Mouse (Mus musculus): ENCODE data around the gene Cpeb3. TPM values are rescaled to one million over a fixed set of nuclear protein-coding genes. Genes with fewer than 3 reads are reported as not detected.
"Not testable (repeated sequence)": the region's sequence is repeated elsewhere in the genome, so short reads cannot be mapped to it uniquely, and the experiment has no call there.

Gene Cpeb3
- polyA plus RNA-seq, 1 experiment from 2014 or later: 7.9 TPM

GRCm38 (mm10) chr19:37205155-37205554 lies 3.2 kb downstream of the Cpeb3 start:
- Histone ChIP-seq H3K4me2 (peak overlapping the region; percentile 82), H3K4me1 (peaks cover 25% of the 10 kb centered on the region)
- H3K9ac ChIP-seq; H3K4me3 ChIP-seq; H3K27me3 ChIP-seq (replicated peaks); H3K27ac ChIP-seq (replicated peaks); ATAC-seq (ENCODE audit: extremely low read depth, insufficient number of reproducible peaks, low FRiP score, low TSS enrichment); H3K36me3 ChIP-seq; H3K9me3 ChIP-seq: not testable (repeated sequence)

DNA sequence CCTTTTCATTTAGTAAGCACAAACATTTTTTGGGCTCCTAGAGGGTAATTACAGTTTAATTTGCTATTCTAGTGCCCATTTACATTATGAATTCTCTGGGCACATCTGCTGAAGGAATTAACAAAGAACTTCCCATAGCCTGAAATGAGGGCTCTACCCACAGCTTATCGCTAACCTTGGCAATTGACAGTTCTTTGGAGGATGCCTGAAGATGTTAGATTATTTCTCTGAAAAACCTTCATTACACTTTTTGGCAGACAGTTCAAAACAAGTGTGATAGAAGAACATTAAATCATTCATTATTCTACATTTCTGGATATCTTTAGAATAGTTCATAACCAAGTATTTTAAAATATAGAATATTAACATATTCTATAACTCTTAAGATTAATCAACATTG lies 5.0 kb downstream of the Cpeb3 start:
- ATAC-seq (ENCODE audit: extremely low read depth, insufficient number of reproducible peaks, low FRiP score, low TSS enrichment): no peak
- WGBS: 90% methylated on average over 1 of the region's 1 CpGs
- H3K36me3 ChIP-seq: no peaks in the 10 kb centered on the region
- no peak overlapping the region for H3K4me3 ChIP-seq
- peaks cover 20% of the 10 kb centered on the region for H3K4me1 ChIP-seq
- no peak overlapping the region for H3K27ac ChIP-seq (replicated peaks)
- no peaks in the 10 kb centered on the region for H3K27me3 ChIP-seq (replicated peaks)
- H3K9me3 ChIP-seq: no peaks in the 10 kb centered on the region
- H3K9ac ChIP-seq: no peak overlapping the region
- no peak overlapping the region for H3K4me2 ChIP-seq

DNA sequence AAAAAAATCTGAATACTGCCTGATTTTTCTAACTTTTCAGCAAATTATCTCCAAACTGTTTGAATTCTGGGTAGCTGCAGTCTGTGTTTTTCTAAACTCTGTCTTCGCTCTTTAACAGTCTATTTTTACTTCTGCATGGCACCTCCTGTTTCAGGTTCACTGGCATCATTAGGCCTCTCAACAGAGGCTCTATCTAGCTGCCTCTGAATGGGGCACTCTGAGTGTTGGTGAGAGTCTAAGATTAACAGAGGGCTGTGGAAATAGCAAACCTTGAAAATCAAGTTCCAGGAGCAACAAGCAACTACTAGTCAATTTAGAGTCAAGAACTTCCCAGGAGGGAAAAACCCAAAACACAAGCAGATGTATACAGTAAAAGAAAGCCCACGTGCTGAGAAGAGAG lies 8.5 kb downstream of the Cpeb3 start:
- H3K4me3 ChIP-seq: no peak overlapping the region
- no peaks in the 10 kb centered on the region for H3K36me3 ChIP-seq
- ATAC-seq (ENCODE audit: extremely low read depth, insufficient number of reproducible peaks, low FRiP score, low TSS enrichment): no peak
- H3K9ac ChIP-seq: no peak overlapping the region; the same call in 1 of the 2 replicates
- H3K27ac ChIP-seq (replicated peaks): peak overlapping the region; percentile 63
- no peaks in the 10 kb centered on the region for H3K27me3 ChIP-seq (replicated peaks)
- 50% methylated on average over 2 of the region's 2 CpGs for WGBS
- no peaks in the 10 kb centered on the region for H3K9me3 ChIP-seq
- peaks cover 11% of the 10 kb centered on the region for H3K4me1 ChIP-seq
- 0 out of 2 replicates have a peak overlapping the region, but pooled peaks have one; percentile 4 for H3K4me2 ChIP-seq

DNA sequence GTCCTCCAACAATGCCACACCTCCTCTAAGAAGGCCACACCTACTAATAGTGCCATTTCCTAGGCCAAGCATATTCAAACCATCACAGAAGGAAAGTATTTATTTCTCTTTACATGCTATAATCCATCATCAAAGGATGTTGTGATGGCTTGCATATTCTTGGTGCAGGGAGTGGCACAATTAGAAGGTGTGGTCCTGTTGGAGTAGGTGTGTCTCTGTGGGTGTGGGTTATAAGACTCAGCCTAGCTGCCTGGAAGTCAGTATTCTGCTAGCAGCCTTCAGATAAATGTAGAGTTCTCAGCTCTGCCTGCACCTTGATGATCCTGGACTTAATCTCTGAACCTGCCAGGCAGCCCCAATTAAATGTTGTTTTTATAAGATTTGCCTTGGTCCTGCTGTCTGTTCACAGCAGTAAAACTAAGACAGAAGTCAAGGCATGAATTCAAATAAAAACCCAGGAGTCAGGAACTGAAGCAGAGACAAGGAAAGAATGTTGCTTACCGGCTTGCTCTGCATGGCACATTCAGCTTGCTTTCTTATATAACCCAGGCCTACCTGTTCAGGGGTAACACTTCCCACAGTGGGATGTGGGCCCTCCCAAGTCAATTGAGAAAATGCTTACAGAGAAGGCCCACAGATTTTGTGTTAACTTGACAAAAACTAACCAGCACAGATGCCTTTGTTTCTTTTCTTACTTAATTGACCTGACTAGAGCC lies 10.1 kb downstream of the Cpeb3 start:
- H3K27me3 ChIP-seq (replicated peaks): no peaks in the 10 kb centered on the region
- H3K9ac ChIP-seq: no peak overlapping the region
- WGBS: 72% methylated on average over 1 of the region's 1 CpGs
- no peak overlapping the region for H3K27ac ChIP-seq (replicated peaks)
- H3K4me2 ChIP-seq: no peak overlapping the region
- H3K9me3 ChIP-seq: no peaks in the 10 kb centered on the region
- H3K36me3 ChIP-seq: no peaks in the 10 kb centered on the region
- peaks cover 11% of the 10 kb centered on the region for H3K4me1 ChIP-seq
- H3K4me3 ChIP-seq: no peak overlapping the region
- ATAC-seq (ENCODE audit: extremely low read depth, insufficient number of reproducible peaks, low FRiP score, low TSS enrichment): no peak

DNA sequence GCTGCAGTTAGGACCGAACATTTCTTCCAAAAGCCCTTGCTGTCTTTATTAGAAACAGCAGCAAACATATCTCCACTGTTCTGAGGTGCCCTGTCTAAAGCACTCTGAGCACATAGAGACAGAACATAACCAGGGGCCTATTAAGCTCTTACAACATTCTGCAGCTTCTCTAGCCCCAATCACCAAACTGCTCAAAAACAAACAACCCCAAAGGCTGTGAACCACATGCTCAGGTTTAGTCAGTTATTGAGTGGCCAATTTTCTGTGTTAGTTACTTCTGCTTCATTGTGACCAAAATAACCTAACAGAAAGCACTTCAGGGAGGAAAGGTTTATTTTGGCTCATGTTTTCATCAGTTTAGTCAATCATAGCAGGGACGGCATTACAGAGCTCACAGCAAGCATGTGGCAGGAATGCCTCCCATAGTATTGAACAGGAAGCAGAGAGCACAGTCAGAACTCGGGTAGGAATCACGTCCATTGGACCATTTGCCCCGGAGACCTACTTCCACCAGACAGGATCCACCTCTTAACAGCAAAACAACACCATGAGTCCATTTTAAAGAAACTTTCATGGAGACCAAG lies 15.8 kb downstream of the Cpeb3 start:
- 53% methylated on average over 5 of the region's 5 CpGs for WGBS

GRCm38 (mm10) chr19:37188366-37188948 lies 19.9 kb downstream of the Cpeb3 start:
- WGBS: 45% methylated on average over 4 of the region's 4 CpGs
- Histone ChIP-seq H3K4me1 (peaks cover 17% of the 10 kb centered on the region), H3K4me3 (no peak overlapping the region)

More for the DNA sequence above, 15.8 kb downstream of the Cpeb3 start:
- no peaks in the 10 kb centered on the region for H3K27me3 ChIP-seq (replicated peaks)
- peaks cover 17% of the 10 kb centered on the region for H3K4me1 ChIP-seq
- H3K9ac ChIP-seq: peak overlapping the region; percentile 37; the same call in 1 of the 2 replicates
- H3K4me2 ChIP-seq: no peak overlapping the region
- H3K27ac ChIP-seq (replicated peaks): peak overlapping the region; percentile 50; the same call in 1 of the 2 replicates
- H3K36me3 ChIP-seq: no peaks in the 10 kb centered on the region
- no peak for ATAC-seq (ENCODE audit: extremely low read depth, insufficient number of reproducible peaks, low FRiP score, low TSS enrichment)
- no peak overlapping the region for H3K4me3 ChIP-seq
- H3K9me3 ChIP-seq: no peaks in the 10 kb centered on the region

DNA sequence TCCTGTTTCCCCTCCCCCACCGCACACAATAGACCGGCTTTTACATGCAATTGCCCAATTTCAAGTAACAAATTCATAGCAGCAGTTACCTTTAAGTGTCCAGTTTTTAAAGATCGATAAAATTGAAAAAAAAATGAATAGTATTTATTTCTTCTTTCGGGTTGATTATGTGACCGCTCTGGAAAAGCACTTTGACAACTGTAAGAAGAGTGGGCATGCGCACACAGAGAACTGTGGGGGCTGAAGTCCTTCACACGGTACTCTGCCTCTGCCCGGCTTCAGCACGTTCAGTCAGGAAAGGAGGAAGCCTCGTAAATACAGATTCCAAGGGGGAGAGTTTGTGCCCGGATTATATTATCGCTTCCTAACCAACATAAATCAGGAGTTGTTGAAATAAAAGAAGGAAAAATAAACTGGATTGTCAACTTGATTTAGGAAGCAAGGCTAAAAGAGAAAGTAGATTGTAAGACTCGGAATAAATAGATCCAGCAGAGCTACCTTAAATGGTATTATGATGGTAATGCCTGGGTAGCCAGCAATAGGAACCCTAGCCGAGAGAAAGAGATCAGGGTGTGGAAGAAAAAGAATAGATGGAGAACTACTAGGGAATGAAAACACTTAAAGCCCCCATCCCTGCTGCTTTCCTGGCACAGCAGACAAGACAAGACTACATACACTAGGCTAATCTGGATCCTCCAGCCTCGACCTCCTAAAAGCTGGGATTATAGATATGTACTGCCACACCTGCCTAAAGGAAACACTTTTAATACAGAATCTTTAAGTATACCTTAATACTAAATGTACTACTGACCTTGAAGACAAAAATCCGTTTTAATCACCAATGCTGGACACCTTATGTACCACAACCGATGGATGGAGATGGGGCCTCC lies 30.3 kb downstream of the Cpeb3 start:
- Histone ChIP-seq H3K9me3 (no peaks in the 10 kb centered on the region), H3K27me3 (replicated peaks) (peaks cover 8% of the 10 kb centered on the region), H3K4me1 (peaks cover 17% of the 10 kb centered on the region), H3K9ac (peak overlapping the region; percentile 71), H3K36me3 (no peaks in the 10 kb centered on the region), H3K27ac (replicated peaks) (peak overlapping the region; percentile 52), H3K4me3 (peak overlapping the region; percentile 55), H3K4me2 (peak overlapping the region; percentile 67)
- WGBS: 13% methylated on average over 17 of the region's 17 CpGs
- no peak for ATAC-seq (ENCODE audit: extremely low read depth, insufficient number of reproducible peaks, low FRiP score, low TSS enrichment)

More at GRCm38 (mm10) chr19:37188366-37188948, 19.9 kb downstream of the Cpeb3 start:
- Histone ChIP-seq H3K27me3 (replicated peaks) (no peaks in the 10 kb centered on the region), H3K4me2 (no peak overlapping the region), H3K36me3 (no peaks in the 10 kb centered on the region), H3K9me3 (no peaks in the 10 kb centered on the region), H3K9ac (no peak overlapping the region), H3K27ac (replicated peaks) (no peak overlapping the region)
- ATAC-seq (ENCODE audit: extremely low read depth, insufficient number of reproducible peaks, low FRiP score, low TSS enrichment): no peak

- no peak for ATAC-seq (ENCODE audit: extremely low read depth, insufficient number of reproducible peaks, low FRiP score, low TSS enrichment)
- WGBS: 25% methylated on average over 4 of the region's 4 CpGs
- Histone ChIP-seq H3K27ac (replicated peaks) (peak overlapping the region; percentile 96), H3K4me1 (peaks cover 20% of the 10 kb centered on the region), H3K4me3 (peak overlapping the region; percentile 83), H3K9ac (peak overlapping the region; percentile 72), H3K36me3 (no peaks in the 10 kb centered on the region), H3K9me3 (no peaks in the 10 kb centered on the region), H3K4me2 (peak overlapping the region; percentile 97), H3K27me3 (replicated peaks) (peaks cover 14% of the 10 kb centered on the region)
These were observed 31.4 kb downstream of the Cpeb3 start for GRCm38 (mm10) chr19:37176879-37177462.

- Histone ChIP-seq H3K36me3 (no peaks in the 10 kb centered on the region; the same call in 1 of the 2 replicates), H3K4me2 (peak overlapping the region; percentile 97), H3K9me3 (no peaks in the 10 kb centered on the region), H3K4me1 (peaks cover 25% of the 10 kb centered on the region), H3K9ac (peak overlapping the region; percentile 96), H3K27ac (replicated peaks) (peak overlapping the region; percentile 96), H3K4me3 (peak overlapping the region; percentile 83), H3K27me3 (replicated peaks) (peaks cover 14% of the 10 kb centered on the region)
- ATAC-seq (ENCODE audit: extremely low read depth, insufficient number of reproducible peaks, low FRiP score, low TSS enrichment): no peak
- WGBS: 6% methylated on average over 6 of the region's 6 CpGs
These were observed 32.5 kb downstream of the Cpeb3 start for GRCm38 (mm10) chr19:37175919-37176318.

DNA sequence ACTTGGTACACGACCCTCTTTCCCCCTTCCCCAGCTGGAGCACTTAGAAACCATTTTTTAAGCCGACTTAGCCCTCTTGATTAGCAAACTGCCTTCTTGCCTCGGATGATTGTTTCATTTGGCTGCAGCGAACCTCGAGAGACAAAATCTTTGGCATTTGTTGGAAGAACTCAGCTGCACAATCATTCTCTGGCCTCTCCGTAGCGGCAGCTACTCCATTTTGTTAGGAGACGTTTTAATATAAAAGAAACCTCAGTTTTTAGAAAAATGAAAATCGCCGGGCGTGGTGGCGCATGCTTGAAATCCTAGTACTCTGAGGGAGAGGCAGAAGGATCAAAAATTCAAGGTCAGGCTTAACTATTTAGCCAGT lies 33.0 kb downstream of the Cpeb3 start:
- Histone ChIP-seq H3K27ac (replicated peaks) (peak overlapping the region; percentile 96), H3K4me2 (peak overlapping the region; percentile 97), H3K27me3 (replicated peaks) (peaks cover 14% of the 10 kb centered on the region), H3K4me3 (peak overlapping the region; percentile 83), H3K9ac (peak overlapping the region; percentile 96), H3K4me1 (peaks cover 25% of the 10 kb centered on the region), H3K36me3 (peaks cover 5% of the 10 kb centered on the region), H3K9me3 (no peaks in the 10 kb centered on the region)
- under 1% methylated on average over 12 of the region's 12 CpGs for WGBS
- ATAC-seq (ENCODE audit: extremely low read depth, insufficient number of reproducible peaks, low FRiP score, low TSS enrichment): no peak

All from heart, embryonic 13.5 days (tissue).